Comparison of ENCODE assay signal across 19 mouse cellular contexts in the genomic region with DNA sequence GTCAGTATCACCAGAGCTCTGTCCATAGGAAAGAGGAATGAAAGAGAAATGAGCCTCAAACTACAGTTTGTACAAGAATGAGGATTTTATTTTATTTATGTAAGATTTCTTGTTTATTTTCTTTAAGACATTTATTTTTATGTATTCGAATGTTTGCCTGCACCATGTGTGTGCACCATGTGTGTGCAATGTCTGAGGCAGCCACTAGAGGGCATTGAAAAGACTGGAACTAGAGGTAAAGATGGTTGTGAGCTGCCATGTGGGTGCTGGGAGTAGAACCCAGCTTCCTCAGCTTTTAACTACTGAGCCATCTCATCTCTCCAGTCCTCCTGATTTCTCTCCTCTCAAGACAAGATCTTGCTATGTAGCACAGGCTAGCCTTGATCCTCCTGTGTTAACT.
A peak's percentile ranks its signal among the peaks of the same experiment; 100 is the strongest.
DNase-seq lines count a peak whose midpoint lies in the region; ATAC-seq and TF ChIP-seq lines count a peak whose summit lies in the region.
"Had no signal": no experiment of that assay in that cellular context is flagged by ENCODE, and none has a peak within 500 bp of the region (broad histone marks: within the 10 kb centered on the region; RNA-seq: fewer than 3 reads in every experiment).

No protein-coding gene starts in this region.

- no peaks in the 10 kb centered on the region for H3K36me3 ChIP-seq in hindbrain, postnatal 0 days (ENCODE audit: insufficient read depth, low read length)
- no peaks in the 10 kb centered on the region for H3K36me3 ChIP-seq in hindbrain, embryonic 16.5 days (ENCODE audit: control insufficient read depth, insufficient read depth, low read length)
- H3K36me3 ChIP-seq in liver, postnatal 0 days (replicated peaks; ENCODE audit: insufficient read depth, low read length): no peaks in the 10 kb centered on the region; the same call in 1 of the 2 replicates
- no peaks in the 10 kb centered on the region for H3K36me3 ChIP-seq in liver, embryonic 12.5 days
- no peaks in the 10 kb centered on the region for H3K36me3 ChIP-seq in ES-E14 (ENCODE audit: control insufficient read depth, insufficient read depth, low read length, poor library complexity, severe bottlenecking)
- no peaks in the 10 kb centered on the region for H3K36me3 ChIP-seq in stomach, postnatal 0 days (ENCODE audit: control insufficient read depth, insufficient read depth, low read length)
- H3K36me3 ChIP-seq: hindbrain, embryonic 13.5 days; limb, embryonic 10.5 days; midbrain, embryonic 13.5 days; neural tube, embryonic 15.5 days had no signal

- in situ Hi-C loops in ES-E14 (cut with MboI; ENCODE audit: low sequenced_read_pairs in 2 of 2, unreplicated experiment in 2 of 2): no loop called here

- H3K4me1 ChIP-seq in hindbrain, postnatal 0 days (ENCODE audit: insufficient read depth, low read length): no peaks in the 10 kb centered on the region
- H3K4me1 ChIP-seq in hindbrain, embryonic 16.5 days (ENCODE audit: control insufficient read depth, insufficient read depth, low read depth, low read length): no peaks in the 10 kb centered on the region
- H3K4me1 ChIP-seq in liver, postnatal 0 days (ENCODE audit: insufficient read depth): peaks cover 15% of the 10 kb centered on the region; the same call in 1 of the 2 replicates
- H3K4me1 ChIP-seq in liver, embryonic 12.5 days: peaks cover 40% of the 10 kb centered on the region
- H3K4me1 ChIP-seq in ES-E14 (ENCODE audit: control insufficient read depth in 2 of 2, insufficient read depth in 2 of 2, low read length in 2 of 2, poor library complexity in 1 of 2): peaks cover 0 to 4% of the 10 kb centered on the region in 2 experiments; a peak in 1 of 4 replicates
- H3K4me1 ChIP-seq in stomach, postnatal 0 days (replicated peaks; ENCODE audit: control insufficient read depth, insufficient read depth): no peaks in the 10 kb centered on the region
- H3K4me1 ChIP-seq: hindbrain, embryonic 13.5 days; midbrain, embryonic 13.5 days; neural tube, embryonic 15.5 days had no signal

- H3K4me2 ChIP-seq in hindbrain, postnatal 0 days (ENCODE audit: low read depth, low read length): no peak overlapping the region
- H3K4me2 ChIP-seq in hindbrain, embryonic 16.5 days (ENCODE audit: low read length): no peak overlapping the region
- H3K4me2 ChIP-seq in liver, postnatal 0 days (ENCODE audit: low read depth, low read length): no peak overlapping the region
- H3K4me2 ChIP-seq in liver, embryonic 12.5 days: no peak overlapping the region
- H3K4me2 ChIP-seq in stomach, postnatal 0 days (replicated peaks; ENCODE audit: low read depth): no peak overlapping the region
- H3K4me2 ChIP-seq: hindbrain, embryonic 13.5 days; midbrain, embryonic 13.5 days; neural tube, embryonic 15.5 days had no signal

- no peaks in the 10 kb centered on the region; the same call in 1 of the 2 replicates for H3K9me3 ChIP-seq in hindbrain, postnatal 0 days (ENCODE audit: low read length)
- no peaks in the 10 kb centered on the region for H3K9me3 ChIP-seq in hindbrain, embryonic 16.5 days (ENCODE audit: control insufficient read depth, low read length)
- H3K9me3 ChIP-seq in liver, postnatal 0 days (ENCODE audit: low read length): peaks cover 4% of the 10 kb centered on the region; the same call in 1 of the 2 replicates
- peaks cover 9% of the 10 kb centered on the region for H3K9me3 ChIP-seq in liver, embryonic 12.5 days (replicated peaks)
- H3K9me3 ChIP-seq in ES-E14 (ENCODE audit: control insufficient read depth, insufficient read depth, low read depth, low read length): no peaks in the 10 kb centered on the region
- no peaks in the 10 kb centered on the region for H3K9me3 ChIP-seq in stomach, postnatal 0 days (ENCODE audit: control insufficient read depth, low read length)
- H3K9me3 ChIP-seq: hindbrain, embryonic 13.5 days; limb, embryonic 10.5 days; midbrain, embryonic 13.5 days had no signal

- no peak for DNase-seq in hindbrain, postnatal 0 days (ENCODE audit: low spot score)
- DNase-seq in liver, postnatal 0 days: no peak
- DNase-seq in ES-E14 (ENCODE audit: low read depth, low spot score): peak; percentile 20
- DNase-seq in stomach, postnatal 0 days (ENCODE audit: low spot score): no peak
- no peak for DNase-seq in kidney, postnatal 36 days
- DNase-seq: cerebellum, adult 9-11 months; gastrocnemius, postnatal 10 days; heart, postnatal 10 days; kidney, adult 18-20 months; thymus, adult 2 months had no signal

- no peaks in the 10 kb centered on the region for H3K27me3 ChIP-seq in hindbrain, postnatal 0 days (ENCODE audit: insufficient read depth, low read length)
- no peaks in the 10 kb centered on the region for H3K27me3 ChIP-seq in hindbrain, embryonic 16.5 days (replicated peaks; ENCODE audit: control insufficient read depth, insufficient read depth, low read length)
- no peaks in the 10 kb centered on the region for H3K27me3 ChIP-seq in liver, postnatal 0 days (ENCODE audit: insufficient read depth, low read length)
- H3K27me3 ChIP-seq in liver, embryonic 12.5 days (replicated peaks): peaks cover 17% of the 10 kb centered on the region; the same call in 1 of the 2 replicates
- H3K27me3 ChIP-seq in stomach, postnatal 0 days (ENCODE audit: control insufficient read depth, insufficient read depth, low read length): no peaks in the 10 kb centered on the region
- H3K27me3 ChIP-seq: hindbrain, embryonic 13.5 days; midbrain, embryonic 13.5 days; neural tube, embryonic 15.5 days; Patski had no signal

- H3K4me3 ChIP-seq in hindbrain, postnatal 0 days (ENCODE audit: low read length): no peak overlapping the region
- H3K4me3 ChIP-seq in hindbrain, embryonic 16.5 days (ENCODE audit: low read length): no peak overlapping the region
- no peak overlapping the region for H3K4me3 ChIP-seq in liver, postnatal 0 days (ENCODE audit: low read depth, low read length)
- no peak overlapping the region for H3K4me3 ChIP-seq in liver, embryonic 12.5 days
- H3K4me3 ChIP-seq in ES-E14 (ENCODE audit: insufficient read depth in 1 of 2, low read depth in 1 of 2, low read length in 2 of 2, poor library complexity in 1 of 2, severe bottlenecking in 1 of 2): no peak overlapping the region
- H3K4me3 ChIP-seq in stomach, postnatal 0 days (ENCODE audit: low read depth, low read length): no peak overlapping the region
- H3K4me3 ChIP-seq: hindbrain, embryonic 13.5 days; limb, embryonic 10.5 days; midbrain, embryonic 13.5 days; myocyte; neural tube, embryonic 15.5 days had no signal

- no peak for ATAC-seq in hindbrain, postnatal 0 days
- ATAC-seq in hindbrain, embryonic 16.5 days: no peak
- no peak for ATAC-seq in liver, postnatal 0 days
- ATAC-seq in liver, embryonic 12.5 days: no peak
- no peak for ATAC-seq in stomach, postnatal 0 days (ENCODE audit: low FRiP score, low TSS enrichment)
- ATAC-seq: midbrain, embryonic 13.5 days; Patski had no signal

- H3K9ac ChIP-seq in hindbrain, postnatal 0 days (replicated peaks; ENCODE audit: low read length): no peak overlapping the region
- H3K9ac ChIP-seq in hindbrain, embryonic 16.5 days (ENCODE audit: low read depth, low read length): no peak overlapping the region
- no peak overlapping the region for H3K9ac ChIP-seq in liver, postnatal 0 days (replicated peaks)
- no peak overlapping the region for H3K9ac ChIP-seq in liver, embryonic 12.5 days
- no peak overlapping the region for H3K9ac ChIP-seq in ES-E14 (ENCODE audit: insufficient read depth, low read depth, low read length, poor library complexity, severe bottlenecking)
- H3K9ac ChIP-seq in stomach, postnatal 0 days (ENCODE audit: low read length): no peak overlapping the region
- H3K9ac ChIP-seq: hindbrain, embryonic 13.5 days; midbrain, embryonic 13.5 days; neural tube, embryonic 15.5 days had no signal

- TF ChIP-seq EP300 in liver, postnatal 0 days (IDR thresholded peaks at IDR 0.05; ENCODE audit: low read depth): no peak
- TF ChIP-seq EP300 in stomach, postnatal 0 days (optimal IDR thresholded peaks at IDR 0.05): no peak

- no peak overlapping the region for H3K27ac ChIP-seq in hindbrain, postnatal 0 days
- no peak overlapping the region for H3K27ac ChIP-seq in hindbrain, embryonic 16.5 days (ENCODE audit: low read depth, low read length)
- no peak overlapping the region for H3K27ac ChIP-seq in liver, postnatal 0 days (ENCODE audit: low read depth)
- no peak overlapping the region for H3K27ac ChIP-seq in liver, embryonic 12.5 days
- H3K27ac ChIP-seq in ES-E14 (ENCODE audit: insufficient read depth, low read depth, low read length, poor library complexity, severe bottlenecking): no peak overlapping the region
- H3K27ac ChIP-seq in stomach, postnatal 0 days (replicated peaks): no peak overlapping the region
- H3K27ac ChIP-seq: hindbrain, embryonic 13.5 days; limb, embryonic 10.5 days; macrophage; midbrain, embryonic 13.5 days; neural tube, embryonic 15.5 days had no signal

- WGBS in hindbrain, postnatal 0 days: 98% methylated on average over 1 of the region's 1 CpGs
- WGBS in hindbrain, embryonic 16.5 days: 97% methylated on average over 1 of the region's 1 CpGs
- 98% methylated on average over 1 of the region's 1 CpGs for WGBS in liver, postnatal 0 days (ENCODE audit: insufficient replicate concordance)
- 89% methylated on average over 1 of the region's 1 CpGs for WGBS in liver, embryonic 12.5 days (ENCODE audit: insufficient replicate concordance)
- WGBS in stomach, postnatal 0 days: 100% methylated on average over 1 of the region's 1 CpGs

- 0 out of 2 replicates have a peak, but pooled peaks have one; percentile 33 for TF ChIP-seq CTCF in hindbrain, postnatal 0 days (IDR thresholded peaks at IDR 0.05; ENCODE audit: low read depth)
- TF ChIP-seq CTCF in liver, postnatal 0 days (IDR thresholded peaks at IDR 0.05; ENCODE audit: low read depth): peak; percentile 43
- TF ChIP-seq CTCF in stomach, postnatal 0 days (IDR thresholded peaks at IDR 0.05; ENCODE audit: low read depth): peak; percentile 38

TF ChIP-seq in ES-E14, 5 proteins besides CTCF, POLR2A, EP300 and RAD21:
- TF ChIP-seq HCFC1 (IDR thresholded peaks at IDR 0.05; ENCODE audit: borderline replicate concordance, insufficient read depth, low read length) (no peak), CHD2 (IDR thresholded peaks at IDR 0.05; ENCODE audit: low read depth, low read length) (no peak), ZC3H11A (IDR thresholded peaks at IDR 0.05; ENCODE audit: borderline replicate concordance, low read depth, low read length) (no peak), ZNF384 (IDR thresholded peaks at IDR 0.05; ENCODE audit: low read depth, low read length) (no peak), MAFK (IDR thresholded peaks at IDR 0.05; ENCODE audit: insufficient read depth, low read depth, low read length) (no peak)
